Mouse (Mus musculus) brain, embryonic 14.5 days (tissue): ENCODE results near the gene Eps8.

Source experiments
- CTCF ChIP-seq: fragments of 200-500 bp; IDR thresholded peaks from 2 replicates; pipeline ENCODE4 v1.5.1; 2012; ENCODE audit warnings: inconsistent platforms, mild to moderate bottlenecking, moderate library complexity, borderline replicate concordance; ENCODE audit not compliant: insufficient read depth, insufficient read length; ENCODE audit errors: extremely low read depth
- POLR2A ChIP-seq: fragments of 200-500 bp; IDR thresholded peaks from 2 replicates; pipeline ENCODE4 v1.6.1; 2012; ENCODE audit warnings: mild to moderate bottlenecking, inconsistent platforms, borderline replicate concordance; ENCODE audit not compliant: poor library complexity, insufficient read depth, insufficient read length, severe bottlenecking; ENCODE audit errors: extremely low read depth

- TF ChIP-seq CTCF (no peak), POLR2A (no peak)
These were observed 183.6 kb downstream of the Eps8 start for GRCm38 (mm10) chr6:137470901-137471598.
